Mouse (Mus musculus) layer of hippocampus, postnatal 10 days (tissue): ENCODE measurements around the gene Ubl4b. TPM values are rescaled to one million over a fixed set of nuclear protein-coding genes. Genes with fewer than 3 reads are reported as not detected.
A peak's percentile ranks its signal among the peaks of the same experiment; 100 is the strongest.

ENCODE experiments used
- DNase-seq, 2 experiments: peaks; one replicate each; pipeline ENCODE4 v3.0.0; 2021; ENCODE audit warnings: low spot score in 2 of 2
- total RNA-seq, 2 experiments: library from RNA; stranded (reverse); gene quantifications; 2 replicates each; pipeline ENCODE4 v1.2.3; 2021

Ubl4b gene
- total RNA-seq, 2 experiments from 2014 or later: not detected

- DNase-seq: no peak
Measured at GRCm38 (mm10) chr3:107568721-107569120, 13.8 kb upstream of the Ubl4b start.

- DNase-seq: no peak
Measured at GRCm38 (mm10) chr3:107567766-107568165, 12.9 kb upstream of the Ubl4b start.

GRCm38 (mm10) chr3:107565331-107565730 lies 10.5 kb upstream of the Ubl4b start:
- DNase-seq: no peak

GRCm38 (mm10) chr3:107563880-107564279 lies 9.0 kb upstream of the Ubl4b start:
- DNase-seq: no peak

- no peak for DNase-seq
Measured at GRCm38 (mm10) chr3:107562591-107562990, 7.7 kb upstream of the Ubl4b start.

- no peak for DNase-seq
Measured at GRCm38 (mm10) chr3:107562104-107562503, 7.2 kb upstream of the Ubl4b start.

GRCm38 (mm10) chr3:107559183-107559582 lies 4.3 kb upstream of the Ubl4b start:
- peak; percentile 60 to 75 for DNase-seq

GRCm38 (mm10) chr3:107558740-107559139 lies 3.9 kb upstream of the Ubl4b start:
- no peak for DNase-seq

GRCm38 (mm10) chr3:107550409-107551049 lies 4.3 kb downstream of the Ubl4b start:
- peak; percentile 73 to 75 for DNase-seq

- DNase-seq: peak in 1 of 2 experiments; percentile 39
Measured at GRCm38 (mm10) chr3:107546956-107547355, 7.9 kb downstream of the Ubl4b start.

GRCm38 (mm10) chr3:107545716-107546412 lies 9.0 kb downstream of the Ubl4b start:
- DNase-seq: no peak

GRCm38 (mm10) chr3:107545278-107545677 lies 9.6 kb downstream of the Ubl4b start:
- DNase-seq: no peak

GRCm38 (mm10) chr3:107543158-107544080 lies 11.5 kb downstream of the Ubl4b start:
- no peak for DNase-seq

- no peak for DNase-seq
Measured at GRCm38 (mm10) chr3:107542584-107542983, 12.3 kb downstream of the Ubl4b start.

- DNase-seq: no peak
Measured at GRCm38 (mm10) chr3:107537504-107537889, 17.4 kb downstream of the Ubl4b start.

- DNase-seq: peak; percentile 67 to 78
Measured at GRCm38 (mm10) chr3:107536810-107537503, 17.9 kb downstream of the Ubl4b start.

- DNase-seq: no peak
Measured at GRCm38 (mm10) chr3:107534951-107535350, 19.9 kb downstream of the Ubl4b start.

- DNase-seq: no peak
Measured at GRCm38 (mm10) chr3:107533532-107533931, 21.3 kb downstream of the Ubl4b start.

- no peak for DNase-seq
Measured at GRCm38 (mm10) chr3:107530581-107530980, 24.3 kb downstream of the Ubl4b start.

GRCm38 (mm10) chr3:107529182-107529581 lies 25.7 kb downstream of the Ubl4b start:
- no peak for DNase-seq
